Mouse (Mus musculus) kidney, adult 18-20 months (tissue): Measurements from ENCODE around the gene Idh3g.

Experiments used
- DNase-seq: peaks from one replicate; pipeline ENCODE4 v3.0.0; 2021

Gene Idh3g

DNA sequence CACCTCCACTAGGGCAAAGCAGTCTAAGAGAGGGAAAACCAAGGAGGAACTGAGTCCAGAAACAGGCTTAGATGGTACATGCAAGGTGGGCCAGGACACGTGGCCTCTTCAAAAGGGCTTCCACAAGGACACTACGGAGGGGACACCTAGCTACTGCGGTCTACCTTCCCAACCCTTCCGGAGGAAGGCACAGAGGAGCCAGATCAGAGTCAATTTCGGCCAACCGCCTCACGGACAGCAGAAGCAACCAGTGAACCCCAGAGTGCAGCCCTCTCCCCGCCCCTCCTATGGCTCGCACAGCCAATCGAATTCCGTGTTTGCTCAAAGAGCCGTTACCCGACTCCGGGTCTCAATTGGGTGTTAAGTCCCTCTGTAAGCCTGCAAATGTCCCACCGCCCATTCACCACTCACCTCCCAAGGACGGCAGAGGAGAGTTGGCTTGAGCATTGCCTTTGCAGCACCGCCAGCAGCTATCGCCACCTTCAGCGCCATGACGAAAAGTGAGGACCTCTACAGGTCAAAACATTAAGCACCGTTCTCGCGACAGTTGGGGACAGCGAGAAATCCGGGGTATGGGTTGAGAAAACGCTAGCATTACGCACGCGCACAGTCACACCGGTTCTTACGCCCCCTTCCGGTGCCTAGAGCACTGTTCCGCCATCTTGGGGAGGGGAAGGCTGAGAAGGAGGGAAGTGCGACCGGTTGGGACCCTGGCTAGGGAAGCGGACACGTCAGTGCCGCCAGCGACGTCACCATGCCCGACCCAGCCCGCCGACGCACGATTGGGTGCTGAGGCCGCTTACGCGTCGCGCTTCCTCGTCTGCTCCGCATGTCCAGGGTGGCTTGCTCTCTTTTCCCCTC, at the start of gene Idh3g, which contains the start of gene Ssr4:
Gene Idh3g (minus strand): TSS at position 534 of the 861 bp plus-strand sequence.
Gene Ssr4 (plus strand): TSS at position 665 of the 861 bp plus-strand sequence.
- peak; percentile 95 for DNase-seq

DNA sequence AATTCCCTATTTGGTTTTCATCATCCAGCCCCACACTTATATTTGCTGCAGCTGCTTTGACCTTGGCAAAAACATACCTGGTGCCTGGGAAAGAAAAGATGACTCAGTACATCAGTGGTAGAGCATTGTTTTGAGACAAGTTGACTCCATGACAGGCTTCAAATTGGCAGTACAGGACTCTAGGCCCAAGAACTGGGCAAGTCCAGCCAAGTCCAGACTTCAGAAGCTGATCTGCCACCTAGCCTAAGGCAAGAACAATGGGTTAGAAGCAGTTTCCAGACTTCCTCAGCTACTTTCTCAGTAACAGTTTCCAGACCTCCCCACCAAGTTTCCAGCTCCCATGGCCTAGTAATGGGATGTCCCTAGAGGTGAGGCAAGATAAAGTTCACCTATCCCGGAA, 49.0 kb upstream of the Idh3g start:
- DNase-seq = no peak

GRCm38 (mm10) chrX:73824185-73825151, 37.8 kb upstream of the Idh3g start, which contains the start of gene Pdzd4:
TSS of gene Pdzd4 (minus strand) at chrX:73824969.
- DNase-seq = peak; percentile 20

GRCm38 (mm10) chrX:73823747-73824146, 37.0 kb upstream of the Idh3g start:
- DNase-seq = no peak

- DNase-seq = no peak
Observed at GRCm38 (mm10) chrX:73816596-73817314, 30.1 kb upstream of the Idh3g start.

- DNase-seq = no peak
Observed at GRCm38 (mm10) chrX:73815072-73815471, 28.4 kb upstream of the Idh3g start.

GRCm38 (mm10) chrX:73805814-73806213, 19.1 kb upstream of the Idh3g start:
- DNase-seq = no peak

GRCm38 (mm10) chrX:73798502-73798901, 11.8 kb upstream of the Idh3g start:
- peak; percentile 78 for DNase-seq

DNA sequence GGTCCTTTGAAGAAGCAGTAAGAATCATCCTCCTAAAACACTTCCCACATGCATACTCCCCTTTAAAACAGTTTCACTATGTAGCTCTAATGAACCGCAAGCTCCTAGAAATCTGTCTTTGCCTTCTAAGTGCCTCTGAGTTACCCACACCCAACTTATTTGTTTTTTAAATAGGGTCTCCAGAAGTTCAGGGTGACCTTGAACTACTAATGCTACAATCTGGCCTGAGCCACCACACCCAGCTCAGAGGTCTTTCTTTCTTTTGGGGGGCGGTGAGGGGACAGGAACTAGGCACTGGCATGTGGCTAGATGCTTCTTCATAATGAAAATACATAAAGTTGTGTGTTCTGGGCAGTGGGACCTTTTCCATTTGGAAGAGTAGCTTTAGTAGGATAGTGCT, 10.8 kb upstream of the Idh3g start:
- no peak for DNase-seq

DNA sequence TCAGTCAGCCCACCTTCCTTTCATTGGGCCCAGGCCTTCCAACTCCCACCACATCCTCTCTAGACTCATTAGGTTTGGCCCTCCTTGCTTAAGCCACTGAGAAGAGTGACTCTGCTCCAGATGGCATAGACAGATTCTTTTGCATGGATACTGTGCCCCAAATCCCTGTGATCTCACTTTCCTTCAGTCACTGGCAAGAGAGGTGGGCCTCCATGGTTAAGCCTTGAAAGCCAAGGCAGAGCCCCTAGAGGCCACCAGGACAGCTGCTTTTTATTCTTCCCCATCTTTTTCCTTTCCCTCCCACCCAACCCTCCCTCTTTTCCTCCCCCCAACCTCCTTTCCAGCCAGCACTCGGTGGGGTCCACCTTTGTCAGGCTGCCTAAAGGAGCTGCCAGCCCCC, 6.8 kb upstream of the Idh3g start:
- DNase-seq = no peak

DNA sequence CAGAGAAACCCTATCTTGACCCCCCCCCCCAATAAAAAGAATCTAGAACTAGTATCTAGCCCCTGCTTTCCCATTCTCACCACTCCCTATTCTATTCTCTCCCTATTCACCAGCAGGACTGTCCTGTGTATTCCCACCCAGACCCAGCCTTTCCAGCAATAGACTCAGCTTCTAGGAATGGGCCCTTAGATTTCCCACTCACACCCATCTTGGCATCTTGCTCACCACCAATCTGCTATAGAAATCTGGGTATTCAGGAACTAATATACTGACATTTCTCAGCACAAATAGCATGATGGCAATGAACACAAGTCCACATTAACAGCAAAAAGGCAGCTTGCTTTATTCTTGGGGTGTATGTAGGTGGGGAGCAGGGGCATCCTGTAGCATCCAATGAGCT, 6.3 kb upstream of the Idh3g start:
- DNase-seq = no peak

DNA sequence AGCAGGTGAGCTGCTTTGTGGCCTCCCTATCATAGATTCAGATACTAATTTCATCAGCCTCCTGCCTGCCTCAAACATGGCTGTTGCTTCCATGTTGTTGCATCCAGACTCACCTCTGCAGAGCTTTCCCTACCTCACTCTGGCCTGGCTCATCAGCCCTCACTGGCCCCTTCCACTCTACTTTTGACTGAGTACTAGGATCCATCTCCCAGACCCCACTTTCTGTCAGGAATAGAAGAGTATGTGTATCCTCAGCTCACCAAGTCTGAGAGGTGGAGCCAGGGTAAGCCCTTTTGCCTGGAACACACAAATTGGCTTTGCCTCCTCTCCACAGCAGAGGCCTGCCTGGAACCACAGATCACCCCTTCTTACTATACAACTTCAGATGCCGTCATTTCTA, 1.8 kb upstream of the Idh3g start:
- no peak for DNase-seq

DNA sequence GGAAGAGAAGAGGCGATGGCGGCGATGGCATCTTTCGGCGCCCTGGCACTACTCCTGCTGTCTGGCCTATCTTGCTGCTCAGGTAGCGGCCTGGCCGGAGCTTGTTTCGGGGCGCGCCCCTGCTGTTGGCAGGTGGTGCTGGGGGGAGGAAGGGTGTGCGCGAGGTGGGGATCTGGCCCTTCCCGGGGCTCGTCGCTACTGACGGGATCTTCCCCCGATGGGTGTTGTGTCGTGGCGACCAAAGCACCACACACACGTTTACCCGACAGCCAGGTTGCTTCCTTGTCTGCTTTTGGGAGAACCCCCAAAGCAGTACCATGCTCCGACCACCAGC, 495 bp upstream of the Idh3g start:
- no peak for DNase-seq

GRCm38 (mm10) chrX:73785666-73786065, 1.0 kb downstream of the Idh3g start:
- DNase-seq = peak; percentile 21

DNA sequence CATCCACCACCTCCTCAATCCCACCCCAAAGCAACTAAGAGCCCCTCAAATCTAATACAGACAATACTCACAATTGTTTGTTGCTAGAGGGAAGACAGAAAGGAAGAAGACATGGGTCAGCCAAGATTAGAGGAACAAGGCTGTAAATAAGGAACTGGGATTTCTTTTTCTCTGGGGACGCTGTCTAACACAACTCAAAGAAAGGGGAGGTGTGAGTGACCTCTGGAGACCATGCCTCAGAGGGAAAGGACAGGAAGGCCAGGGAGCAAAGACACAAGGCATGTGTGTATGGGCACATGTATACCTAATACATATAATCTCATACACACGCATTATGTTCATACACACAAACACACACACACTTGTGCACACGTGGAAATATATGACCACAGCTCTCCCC, 4.5 kb downstream of the Idh3g start:
- no peak for DNase-seq

- no peak for DNase-seq
Observed at GRCm38 (mm10) chrX:73774802-73775483, 11.8 kb downstream of the Idh3g start.

DNA sequence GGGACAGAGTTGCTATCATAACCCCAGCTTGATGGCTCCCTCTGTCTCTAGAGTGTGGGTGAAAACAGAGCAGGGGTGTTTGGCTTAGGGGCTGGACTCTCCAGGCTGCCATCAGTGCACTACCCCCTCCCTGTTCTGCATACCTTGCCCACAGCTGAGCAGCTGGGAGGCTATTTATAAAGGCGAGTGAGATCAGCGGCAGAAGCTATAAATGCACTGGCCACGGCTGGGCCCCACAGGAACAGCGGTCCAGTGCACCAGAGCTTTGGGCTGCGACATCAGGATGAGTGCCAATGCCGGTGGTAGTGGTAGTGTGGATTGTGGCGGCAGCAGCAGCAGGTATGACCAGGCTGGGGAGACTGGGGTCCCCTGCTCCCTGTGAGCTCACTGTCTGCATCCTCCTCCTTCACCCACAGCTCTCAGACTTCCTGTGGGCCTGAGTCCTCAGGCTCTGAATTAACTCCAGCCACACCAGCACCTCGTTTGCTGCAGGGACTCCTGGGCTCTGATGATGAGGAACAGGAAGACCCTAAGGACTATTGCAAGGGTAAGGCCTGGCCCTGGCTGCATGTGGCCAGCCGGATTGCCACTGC, 12.4 kb downstream of the Idh3g start, which contains the start of gene Srpk3:
Gene Srpk3 (plus strand): TSS at position 238 of the 593 bp plus-strand sequence.
- no peak for DNase-seq

DNA sequence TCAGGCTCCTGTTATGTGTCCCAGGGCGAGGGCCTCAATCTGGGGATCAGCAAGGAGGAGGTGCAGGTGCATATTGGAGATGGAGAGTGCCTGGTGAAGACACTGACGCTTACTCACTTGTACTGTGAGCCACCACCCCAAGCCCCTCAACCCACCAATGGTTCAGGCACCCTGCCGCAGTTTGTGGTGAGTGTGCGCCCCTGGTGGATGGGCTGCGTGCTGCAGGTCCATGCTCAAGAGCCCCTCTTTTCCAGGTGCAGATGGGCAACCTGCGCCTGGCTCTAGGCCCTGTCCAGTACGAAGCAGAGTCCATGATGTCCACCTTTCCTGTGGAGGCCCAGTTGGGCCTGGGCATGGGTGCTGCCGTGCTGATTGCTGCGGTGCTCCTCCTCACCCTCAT, 19.4 kb downstream of the Idh3g start:
- DNase-seq = no peak

- peak; percentile 55 for DNase-seq
Observed at GRCm38 (mm10) chrX:73765311-73765710, 21.4 kb downstream of the Idh3g start.

- no peak for DNase-seq
Observed at GRCm38 (mm10) chrX:73758611-73759290, 27.9 kb downstream of the Idh3g start.
